Mouse (Mus musculus) intestine, embryonic 15.5 days (tissue): ENCODE results near the gene Hk1. TPM values are rescaled to one million over a fixed set of nuclear protein-coding genes. Genes with fewer than 3 reads are reported as not detected.

Experiments used
- ATAC-seq: fragments of 200-750 bp; cut with Nextera tagmentation; 2 replicates; pipeline ENCODE4 v1.8.0; 2017; ENCODE audit warnings: moderate TSS enrichment, moderate library complexity
- H3K27ac ChIP-seq: fragments of 300-500 bp; sonication (generic); 2 replicates; pipeline ENCODE4 v1.5.1; 2015; ENCODE audit warnings: mild to moderate bottlenecking, inconsistent platforms
- H3K27me3 ChIP-seq: fragments of 300-500 bp; sonication (generic); replicated peaks from 2 replicates; pipeline ENCODE4 v1.6.1; 2015; ENCODE audit warnings: inconsistent platforms
- H3K36me3 ChIP-seq: fragments of 300-500 bp; sonication (generic); 2 replicates; pipeline ENCODE4 v1.6.1; 2015; ENCODE audit warnings: inconsistent platforms
- H3K4me1 ChIP-seq: fragments of 300-500 bp; sonication (generic); replicated peaks from 2 replicates; pipeline ENCODE4 v1.6.1; 2015; ENCODE audit warnings: inconsistent platforms
- H3K4me2 ChIP-seq: fragments of 300-500 bp; sonication (generic); replicated peaks from 2 replicates; pipeline ENCODE4 v1.6.1; 2015; ENCODE audit warnings: mild to moderate bottlenecking, inconsistent platforms
- H3K4me3 ChIP-seq: fragments of 300-500 bp; sonication (generic); replicated peaks from 2 replicates; pipeline ENCODE4 v1.5.1; 2015; ENCODE audit warnings: inconsistent platforms
- H3K9ac ChIP-seq: fragments of 300-500 bp; sonication (generic); 2 replicates; pipeline ENCODE4 v1.6.1; 2015; ENCODE audit warnings: inconsistent platforms
- H3K9me3 ChIP-seq: fragments of 300-500 bp; sonication (generic); 2 replicates; pipeline ENCODE4 v1.6.1; 2016; ENCODE audit warnings: inconsistent platforms
- WGBS: fragments of 180-500 bp; shearing (Covaris S2); methylation state at CpG from one replicate; pipeline ENCODE4 v1.1.7; 2015; 5-methylcytosine and 5-hydroxymethylcytosine counted together
- polyA plus RNA-seq: library from polyadenylated mRNA; unstranded; fragments of >200 nt; fragmentation: Nextera tagmentation; extraction: Ambion mirVana; gene quantifications from 2 replicates; pipeline ENCODE4 v1.2.1, GENCODE M21; 2015

Hk1 gene
- polyA plus RNA-seq, 1 experiment from 2014 or later, result 27.1 TPM

GRCm38 (mm10) chr10:62404901-62405300 lies 25.2 kb upstream of the Hk1 start:
- peak overlapping the region; percentile 19 for H3K4me3 ChIP-seq
- WGBS, result 36% methylated on average over 14 of the region's 14 CpGs

GRCm38 (mm10) chr10:62401641-62402111 lies 22.0 kb upstream of the Hk1 start:
- 83% methylated on average over 19 of the region's 19 CpGs for WGBS

More at GRCm38 (mm10) chr10:62404901-62405300, 25.2 kb upstream of the Hk1 start:
- ATAC-seq, result peak; percentile 67; the same call in 1 of the 2 replicates
- Histone ChIP-seq H3K9ac (peak overlapping the region; percentile 35; the same call in 1 of the 2 replicates), H3K9me3 (no peaks in the 10 kb centered on the region), H3K36me3 (no peaks in the 10 kb centered on the region), H3K27ac (no peak overlapping the region), H3K4me1 (no peaks in the 10 kb centered on the region), H3K4me2 (peak overlapping the region; percentile 57), H3K27me3 (no peaks in the 10 kb centered on the region)

GRCm38 (mm10) chr10:62383011-62383410 lies 3.3 kb upstream of the Hk1 start:
- WGBS, result 85% methylated on average over 3 of the region's 3 CpGs
- no peak for ATAC-seq

More at GRCm38 (mm10) chr10:62401641-62402111, 22.0 kb upstream of the Hk1 start:
- Histone ChIP-seq H3K4me2 (no peak overlapping the region), H3K27ac (no peak overlapping the region), H3K9ac (no peak overlapping the region), H3K9me3 (no peaks in the 10 kb centered on the region), H3K4me3 (no peak overlapping the region), H3K27me3 (no peaks in the 10 kb centered on the region), H3K36me3 (no peaks in the 10 kb centered on the region), H3K4me1 (no peaks in the 10 kb centered on the region)
- no peak for ATAC-seq

GRCm38 (mm10) chr10:62380936-62381335 lies 1.2 kb upstream of the Hk1 start:
- Histone ChIP-seq H3K27me3 (no peaks in the 10 kb centered on the region), H3K4me3 (no peak overlapping the region), H3K9ac (no peak overlapping the region), H3K27ac (no peak overlapping the region), H3K4me1 (no peaks in the 10 kb centered on the region), H3K4me2 (no peak overlapping the region), H3K9me3 (no peaks in the 10 kb centered on the region), H3K36me3 (no peaks in the 10 kb centered on the region)
- ATAC-seq, result no peak

More at GRCm38 (mm10) chr10:62383011-62383410, 3.3 kb upstream of the Hk1 start:
- Histone ChIP-seq H3K27me3 (no peaks in the 10 kb centered on the region), H3K27ac (no peak overlapping the region), H3K36me3 (no peaks in the 10 kb centered on the region), H3K9me3 (no peaks in the 10 kb centered on the region), H3K9ac (no peak overlapping the region), H3K4me2 (no peak overlapping the region), H3K4me3 (no peak overlapping the region), H3K4me1 (no peaks in the 10 kb centered on the region)

- Histone ChIP-seq H3K27ac (no peak overlapping the region), H3K9me3 (no peaks in the 10 kb centered on the region), H3K36me3 (no peaks in the 10 kb centered on the region), H3K9ac (no peak overlapping the region), H3K4me3 (no peak overlapping the region), H3K4me1 (no peaks in the 10 kb centered on the region), H3K4me2 (no peak overlapping the region), H3K27me3 (no peaks in the 10 kb centered on the region)
- WGBS, result 87% methylated on average over 7 of the region's 7 CpGs
- no peak for ATAC-seq
These were observed 20.9 kb downstream of the Hk1 start for GRCm38 (mm10) chr10:62358827-62359226.

- Histone ChIP-seq H3K4me2 (no peak overlapping the region), H3K27ac (no peak overlapping the region), H3K9me3 (no peaks in the 10 kb centered on the region), H3K9ac (no peak overlapping the region), H3K4me1 (no peaks in the 10 kb centered on the region), H3K36me3 (no peaks in the 10 kb centered on the region), H3K27me3 (no peaks in the 10 kb centered on the region), H3K4me3 (no peak overlapping the region)
- no peak for ATAC-seq
- WGBS, result 80% methylated on average over 17 of the region's 17 CpGs
These were observed 23.5 kb downstream of the Hk1 start for GRCm38 (mm10) chr10:62356105-62356730.

- ATAC-seq, result no peak
- Histone ChIP-seq H3K4me3 (no peak overlapping the region), H3K36me3 (no peaks in the 10 kb centered on the region), H3K9ac (no peak overlapping the region), H3K27me3 (no peaks in the 10 kb centered on the region), H3K4me1 (no peaks in the 10 kb centered on the region; the same call in 1 of the 2 replicates), H3K4me2 (no peak overlapping the region), H3K27ac (no peak overlapping the region), H3K9me3 (no peaks in the 10 kb centered on the region)
- 76% methylated on average over 5 of the region's 5 CpGs for WGBS
These were observed 34.6 kb downstream of the Hk1 start for GRCm38 (mm10) chr10:62345147-62345546.

- no peak overlapping the region for H3K4me3 ChIP-seq
- H3K27ac ChIP-seq, result no peak overlapping the region
- no peak overlapping the region for H3K9ac ChIP-seq
- peaks cover 4% of the 10 kb centered on the region; the same call in 1 of the 2 replicates for H3K4me1 ChIP-seq
- no peaks in the 10 kb centered on the region for H3K9me3 ChIP-seq
- no peaks in the 10 kb centered on the region for H3K27me3 ChIP-seq
- 0 out of 2 replicates have a peak, but pooled peaks have one; percentile 18 for ATAC-seq
- WGBS, result 68% methylated on average over 9 of the region's 9 CpGs
- H3K36me3 ChIP-seq, result no peaks in the 10 kb centered on the region
- H3K4me2 ChIP-seq, result no peak overlapping the region
These were observed 35.5 kb downstream of the Hk1 start for GRCm38 (mm10) chr10:62344004-62344752.

- H3K4me1 ChIP-seq, result peaks cover 16% of the 10 kb centered on the region
- no peak overlapping the region for H3K4me3 ChIP-seq
- no peaks in the 10 kb centered on the region for H3K36me3 ChIP-seq
- H3K27me3 ChIP-seq, result no peaks in the 10 kb centered on the region
- no peak for ATAC-seq
- no peak overlapping the region for H3K9ac ChIP-seq
- H3K27ac ChIP-seq, result no peak overlapping the region
- no peak overlapping the region for H3K4me2 ChIP-seq
- 84% methylated on average over 6 of the region's 6 CpGs for WGBS
- no peaks in the 10 kb centered on the region for H3K9me3 ChIP-seq
These were observed 37.2 kb downstream of the Hk1 start for GRCm38 (mm10) chr10:62342512-62342911.

- H3K27ac ChIP-seq, result no peak overlapping the region
- H3K9ac ChIP-seq, result no peak overlapping the region
- ATAC-seq, result no peak
- no peak overlapping the region for H3K4me2 ChIP-seq
- no peak overlapping the region for H3K4me3 ChIP-seq
- no peaks in the 10 kb centered on the region for H3K36me3 ChIP-seq
- no peaks in the 10 kb centered on the region for H3K27me3 ChIP-seq
- peaks cover 19% of the 10 kb centered on the region for H3K4me1 ChIP-seq
- WGBS, result 83% methylated on average over 4 of the region's 4 CpGs
- no peaks in the 10 kb centered on the region for H3K9me3 ChIP-seq
These were observed 37.8 kb downstream of the Hk1 start for GRCm38 (mm10) chr10:62341956-62342355.

GRCm38 (mm10) chr10:62340991-62341390 lies 38.7 kb downstream of the Hk1 start:
- H3K9ac ChIP-seq, result peak overlapping the region; percentile 64
- H3K4me3 ChIP-seq, result peak overlapping the region; percentile 71
- WGBS, result 27% methylated on average over 3 of the region's 3 CpGs
- no peak for ATAC-seq
- H3K27ac ChIP-seq, result peak overlapping the region; percentile 88
- peak overlapping the region; percentile 86 for H3K4me2 ChIP-seq
- H3K4me1 ChIP-seq, result peaks cover 26% of the 10 kb centered on the region
- H3K36me3 ChIP-seq, result no peaks in the 10 kb centered on the region
- no peaks in the 10 kb centered on the region for H3K9me3 ChIP-seq
- no peaks in the 10 kb centered on the region for H3K27me3 ChIP-seq

GRCm38 (mm10) chr10:62340095-62340731 lies 39.5 kb downstream of the Hk1 start:
- no peaks in the 10 kb centered on the region for H3K36me3 ChIP-seq
- H3K27me3 ChIP-seq, result no peaks in the 10 kb centered on the region
- no peaks in the 10 kb centered on the region for H3K9me3 ChIP-seq
- peak overlapping the region; percentile 86 for H3K4me2 ChIP-seq
- H3K9ac ChIP-seq, result peak overlapping the region; percentile 64
- under 1% methylated on average over 35 of the region's 38 CpGs for WGBS
- H3K4me1 ChIP-seq, result peaks cover 27% of the 10 kb centered on the region
- H3K4me3 ChIP-seq, result peak overlapping the region; percentile 71
- ATAC-seq, result peak; percentile 97
- H3K27ac ChIP-seq, result peak overlapping the region; percentile 88
